Mouse (Mus musculus) limb, embryonic 11.5 days (tissue): ENCODE data around the gene Ggt5. TPM values are rescaled to one million over a fixed set of nuclear protein-coding genes. Genes with fewer than 3 reads are reported as not detected.

Experiments
- ATAC-seq: fragments of 200-750 bp; cut with Nextera tagmentation; 2 replicates; pipeline ENCODE4 v1.8.0; 2017; ENCODE audit warnings: low read depth; ENCODE audit not compliant: insufficient number of reproducible peaks, low FRiP score, low TSS enrichment
- DNase-seq: peaks from one replicate; pipeline ENCODE4 v3.0.0-alpha.2; 2015; ENCODE audit warnings: low spot score
- H3K27ac ChIP-seq: fragments of 300-500 bp; sonication (generic); replicated peaks from 2 replicates; pipeline ENCODE4 v1.5.1; 2014; ENCODE audit warnings: low read depth, mild to moderate bottlenecking, low read length
- H3K27me3 ChIP-seq: fragments of 300-500 bp; sonication (generic); 2 replicates; pipeline ENCODE4 v1.6.1; 2014; ENCODE audit warnings: mild to moderate bottlenecking, low read length, mixed read lengths; ENCODE audit not compliant: control insufficient read depth, insufficient read depth
- H3K36me3 ChIP-seq: fragments of 300-500 bp; sonication (generic); 2 replicates; pipeline ENCODE4 v1.6.1; 2014; ENCODE audit warnings: mild to moderate bottlenecking, low read length, moderate library complexity, mixed read lengths; ENCODE audit not compliant: control insufficient read depth, insufficient read depth
- H3K4me1 ChIP-seq: fragments of 300-500 bp; sonication (generic); 2 replicates; pipeline ENCODE4 v1.6.1; 2014; ENCODE audit warnings: low read length, mixed read lengths; ENCODE audit not compliant: control insufficient read depth, insufficient read depth
- H3K4me2 ChIP-seq: fragments of 300-500 bp; sonication (generic); 2 replicates; pipeline ENCODE4 v1.6.1; 2014; ENCODE audit warnings: low read depth, mild to moderate bottlenecking, moderate library complexity; ENCODE audit not compliant: severe bottlenecking
- H3K4me3 ChIP-seq: fragments of 300-500 bp; sonication (generic); 2 replicates; pipeline ENCODE4 v1.5.1; 2014; ENCODE audit warnings: low read depth, low read length
- H3K9ac ChIP-seq: fragments of 300-500 bp; sonication (generic); 2 replicates; pipeline ENCODE4 v1.6.1; 2014; ENCODE audit warnings: mild to moderate bottlenecking, low read length
- H3K9me3 ChIP-seq: fragments of 300-500 bp; sonication (generic); 2 replicates; pipeline ENCODE4 v1.6.1; 2016; ENCODE audit warnings: low read length; ENCODE audit not compliant: control insufficient read depth
- WGBS: fragments of 180-500 bp; shearing (Covaris S2); extraction: QIAGEN DNeasy Blood & Tissue Kit; methylation state at CpG from one replicate; pipeline ENCODE4 v1.1.7; 2014; 5-methylcytosine and 5-hydroxymethylcytosine counted together
- polyA plus RNA-seq: library from polyadenylated mRNA; unstranded; fragments of >200 nt; fragmentation: Nextera tagmentation; extraction: Ambion mirVana; gene quantifications from 2 replicates; pipeline ENCODE4 v1.2.1, GENCODE M21; 2014

Gene Ggt5
- polyA plus RNA-seq, 1 experiment from 2014 or later, result 0.41 TPM

GRCm38 (mm10) chr10:75650306-75650902 is 61.3 kb downstream of the Ggt5 start:
- Histone ChIP-seq H3K4me2 (no peak overlapping the region), H3K9me3 (no peaks in the 10 kb centered on the region), H3K4me1 (no peaks in the 10 kb centered on the region), H3K4me3 (no peak overlapping the region), H3K27ac (no peak overlapping the region), H3K27me3 (no peaks in the 10 kb centered on the region), H3K36me3 (peaks cover 22% of the 10 kb centered on the region), H3K9ac (no peak overlapping the region)
- WGBS, result 84% methylated on average over 6 of the region's 6 CpGs
- DNase-seq (no peak), ATAC-seq (no peak)

DNA sequence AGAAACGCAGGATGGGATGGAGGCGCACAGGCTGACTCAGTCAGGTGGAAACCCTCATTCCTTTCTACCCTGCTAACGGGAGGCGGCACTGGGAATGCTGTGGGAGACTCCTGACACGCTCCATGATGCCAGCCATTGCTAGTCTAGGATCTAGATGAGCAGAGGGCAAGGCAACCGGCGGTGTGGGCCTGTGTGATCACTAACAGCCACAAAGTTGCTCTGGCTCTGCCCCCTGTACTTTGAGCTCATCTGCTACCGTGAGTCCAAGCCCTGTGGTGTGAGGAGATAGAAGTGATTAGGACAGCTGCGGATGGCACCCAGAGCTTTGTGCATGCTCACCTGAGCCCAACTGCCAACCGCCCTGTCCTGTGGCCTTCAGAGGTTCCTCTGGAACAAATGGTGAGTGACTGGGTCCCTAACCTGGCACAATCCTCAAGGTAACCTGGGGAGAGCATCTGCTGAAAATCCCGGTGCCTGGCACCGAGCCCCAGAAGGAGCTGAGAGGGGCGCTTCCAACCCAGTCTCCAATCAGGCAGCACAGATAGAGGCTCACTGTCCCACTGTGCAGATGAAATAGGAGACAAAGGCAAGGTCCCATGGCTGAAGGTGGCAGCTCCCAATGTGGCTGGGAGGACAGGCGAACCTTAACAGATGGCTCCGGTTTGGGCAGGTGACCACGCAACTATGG is 62.4 kb downstream of the Ggt5 start:
- no peaks in the 10 kb centered on the region for H3K4me1 ChIP-seq
- H3K4me3 ChIP-seq, result no peak overlapping the region
- no peaks in the 10 kb centered on the region for H3K27me3 ChIP-seq
- ATAC-seq, result no peak
- H3K4me2 ChIP-seq, result no peak overlapping the region
- H3K36me3 ChIP-seq, result peaks cover 23% of the 10 kb centered on the region
- H3K9me3 ChIP-seq, result no peaks in the 10 kb centered on the region
- no peak overlapping the region for H3K9ac ChIP-seq
- DNase-seq, result no peak
- WGBS, result 95% methylated on average over 16 of the region's 16 CpGs
- H3K27ac ChIP-seq, result no peak overlapping the region

DNA sequence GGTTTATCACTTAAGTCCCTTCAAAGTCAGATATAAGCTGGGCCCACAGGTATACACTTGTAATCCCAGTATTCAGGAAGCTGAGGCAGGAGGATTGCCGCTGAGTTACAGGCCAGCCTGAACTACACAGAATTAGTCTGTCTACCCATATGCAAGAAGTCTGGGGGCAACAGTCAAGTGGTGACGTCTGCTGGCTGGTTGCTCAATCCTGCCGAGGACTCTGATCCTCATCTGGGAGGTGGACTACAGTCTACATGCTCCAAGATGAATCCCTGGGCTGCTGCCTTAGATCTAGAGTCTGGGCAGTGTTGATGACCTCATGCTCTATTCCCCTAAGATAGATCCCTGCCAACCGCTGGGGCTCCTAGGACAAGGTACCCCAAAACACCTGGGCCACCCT is 64.9 kb downstream of the Ggt5 start:
- H3K9ac ChIP-seq, result no peak overlapping the region
- H3K27ac ChIP-seq, result no peak overlapping the region
- no peak overlapping the region for H3K4me3 ChIP-seq
- no peaks in the 10 kb centered on the region for H3K4me1 ChIP-seq
- H3K36me3 ChIP-seq, result peaks cover 25% of the 10 kb centered on the region
- DNase-seq (no peak), ATAC-seq (no peak)
- 88% methylated on average over 4 of the region's 4 CpGs for WGBS
- no peak overlapping the region for H3K4me2 ChIP-seq
- H3K9me3 ChIP-seq, result no peaks in the 10 kb centered on the region
- no peaks in the 10 kb centered on the region for H3K27me3 ChIP-seq

DNA sequence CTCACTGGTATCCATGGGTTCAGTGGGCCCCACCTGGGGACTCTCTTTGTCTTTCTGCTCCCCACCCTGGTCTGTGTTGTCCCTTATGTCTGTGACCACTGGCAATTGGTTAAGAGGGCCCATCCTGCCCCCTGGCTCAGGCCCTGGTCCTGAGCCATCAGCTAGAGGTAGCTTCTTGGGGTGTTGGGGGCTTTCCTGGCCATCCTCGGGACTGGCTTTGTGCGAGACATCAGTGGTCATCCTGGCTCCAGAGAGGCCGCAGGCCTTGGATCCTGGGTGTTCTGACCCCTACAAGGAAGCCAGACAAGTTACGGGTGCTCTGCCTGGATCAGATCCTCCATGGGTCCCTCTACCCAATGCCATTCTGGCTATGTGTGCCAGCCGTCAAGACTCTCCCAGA is 68.0 kb downstream of the Ggt5 start:
- WGBS, result 90% methylated on average over 5 of the region's 5 CpGs
- DNase-seq, result no peak
- no peaks in the 10 kb centered on the region for H3K27me3 ChIP-seq
- H3K9ac ChIP-seq, result no peak overlapping the region
- H3K9me3 ChIP-seq, result no peaks in the 10 kb centered on the region
- H3K27ac ChIP-seq, result no peak overlapping the region
- no peaks in the 10 kb centered on the region for H3K4me1 ChIP-seq
- no peak overlapping the region for H3K4me3 ChIP-seq
- ATAC-seq, result no peak
- no peak overlapping the region for H3K4me2 ChIP-seq
- H3K36me3 ChIP-seq, result peaks cover 15% of the 10 kb centered on the region

- H3K4me2 ChIP-seq, result no peak overlapping the region
- DNase-seq, result no peak
- no peak overlapping the region for H3K9ac ChIP-seq
- no peak overlapping the region for H3K4me3 ChIP-seq
- H3K27me3 ChIP-seq, result no peaks in the 10 kb centered on the region
- 97% methylated on average over 7 of the region's 7 CpGs for WGBS
- H3K36me3 ChIP-seq, result peaks cover 11% of the 10 kb centered on the region; the same call in 1 of the 2 replicates
- no peak for ATAC-seq
- no peaks in the 10 kb centered on the region for H3K9me3 ChIP-seq
- no peak overlapping the region for H3K27ac ChIP-seq
- no peaks in the 10 kb centered on the region for H3K4me1 ChIP-seq
Observed at GRCm38 (mm10) chr10:75657772-75658171, 68.6 kb downstream of the Ggt5 start.

GRCm38 (mm10) chr10:75661381-75661780 is 72.2 kb downstream of the Ggt5 start:
- Histone ChIP-seq H3K4me1 (no peaks in the 10 kb centered on the region), H3K27ac (no peak overlapping the region), H3K4me2 (no peak overlapping the region), H3K27me3 (no peaks in the 10 kb centered on the region), H3K4me3 (no peak overlapping the region), H3K36me3 (peaks cover 8% of the 10 kb centered on the region; the same call in 1 of the 2 replicates), H3K9ac (no peak overlapping the region), H3K9me3 (no peaks in the 10 kb centered on the region)
- DNase-seq (no peak), ATAC-seq (no peak)
- WGBS, result 83% methylated on average over 6 of the region's 6 CpGs

- Histone ChIP-seq H3K9me3 (no peaks in the 10 kb centered on the region), H3K4me2 (no peak overlapping the region), H3K36me3 (peaks cover 5% of the 10 kb centered on the region; the same call in 1 of the 2 replicates), H3K27me3 (no peaks in the 10 kb centered on the region), H3K4me3 (no peak overlapping the region), H3K4me1 (peaks cover 5% of the 10 kb centered on the region; the same call in 1 of the 2 replicates), H3K27ac (no peak overlapping the region), H3K9ac (no peak overlapping the region)
- DNase-seq, result no peak
- WGBS, result 89% methylated on average over 3 of the region's 3 CpGs
- no peak for ATAC-seq
Observed at GRCm38 (mm10) chr10:75661876-75662275, 72.7 kb downstream of the Ggt5 start.

DNA sequence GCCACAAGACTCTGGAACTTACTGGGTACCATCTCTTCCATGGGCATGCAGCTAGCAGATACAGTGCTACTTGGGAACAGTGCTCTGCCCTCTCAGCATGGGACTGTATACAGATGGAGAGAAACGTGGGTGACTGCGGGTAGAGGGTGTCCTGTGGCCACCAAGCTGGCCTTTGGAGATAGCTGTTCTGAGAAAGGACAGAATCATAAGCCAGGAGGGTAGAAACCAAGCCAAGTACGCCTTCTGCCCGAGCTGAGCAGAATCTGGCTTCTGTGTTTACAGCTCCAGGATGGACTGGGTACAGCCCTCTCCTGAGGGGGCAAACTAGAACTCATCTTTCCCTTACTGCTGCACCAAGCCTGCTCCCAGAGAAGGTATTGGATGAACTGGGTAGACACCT is 73.4 kb downstream of the Ggt5 start:
- Histone ChIP-seq H3K4me1 (peaks cover 8% of the 10 kb centered on the region; the same call in 1 of the 2 replicates), H3K4me3 (no peak overlapping the region), H3K9ac (no peak overlapping the region), H3K27ac (no peak overlapping the region), H3K4me2 (no peak overlapping the region), H3K9me3 (no peaks in the 10 kb centered on the region), H3K27me3 (no peaks in the 10 kb centered on the region), H3K36me3 (peaks cover 5% of the 10 kb centered on the region; the same call in 1 of the 2 replicates)
- WGBS, result 93% methylated on average over 4 of the region's 4 CpGs
- DNase-seq (no peak), ATAC-seq (no peak)
